Mouse (Mus musculus) MEL-GATA-1-ER (cell line): ENCODE measurements around the gene Syngap1.
"Not testable (repeated sequence)": the region's sequence is repeated elsewhere in the genome, so short reads cannot be mapped to it uniquely, and the experiment has no call there.

ENCODE experiments used
- DNase-seq: peaks from one replicate; pipeline ENCODE4 v3.0.0-alpha.2; 2012; ENCODE audit warnings: low read depth; ENCODE audit errors: extremely low read depth

Syngap1 gene

GRCm38 (mm10) chr17:26941031-26941789 is at the start of gene Syngap1:
TSS of gene Syngap1 (plus strand) at chr17:26941253.
- peak; percentile 49 for DNase-seq

DNA sequence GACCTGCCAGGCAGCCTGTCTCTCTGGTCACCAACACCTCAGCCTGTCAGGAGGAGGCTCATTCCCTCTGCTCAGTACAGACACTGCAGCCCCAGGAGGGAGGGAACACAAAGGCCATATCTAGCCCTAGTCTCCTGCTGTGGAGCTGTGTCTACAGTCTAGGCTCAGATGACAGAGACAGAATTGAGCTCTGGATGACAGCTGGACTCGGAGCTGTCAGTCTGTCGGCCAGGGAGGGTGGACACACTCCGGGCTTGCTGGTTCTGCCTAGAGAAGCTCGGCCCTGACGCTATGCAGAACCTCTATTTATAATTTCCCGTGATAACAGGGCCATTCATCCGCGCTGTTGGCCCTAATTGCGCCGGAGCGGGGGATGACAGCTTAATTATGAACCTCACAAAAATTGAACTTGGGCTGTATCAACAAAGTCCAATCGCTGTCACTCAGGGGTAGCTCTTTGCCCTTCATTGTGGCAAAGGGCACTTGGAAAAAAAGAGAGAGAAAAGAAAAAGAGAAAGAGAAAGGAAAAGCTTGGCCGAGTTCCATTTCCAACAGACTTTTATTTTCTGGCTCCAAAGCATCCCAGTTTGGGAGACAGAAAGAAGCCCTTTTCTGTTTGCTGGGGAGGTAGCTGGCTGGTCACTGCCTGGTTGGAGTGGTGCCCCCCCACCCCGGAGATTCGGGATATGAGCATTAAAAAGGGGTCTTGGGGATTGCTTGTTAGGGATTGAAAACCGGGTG is 48.2 kb upstream of the Syngap1 start:
- no peak for DNase-seq

DNA sequence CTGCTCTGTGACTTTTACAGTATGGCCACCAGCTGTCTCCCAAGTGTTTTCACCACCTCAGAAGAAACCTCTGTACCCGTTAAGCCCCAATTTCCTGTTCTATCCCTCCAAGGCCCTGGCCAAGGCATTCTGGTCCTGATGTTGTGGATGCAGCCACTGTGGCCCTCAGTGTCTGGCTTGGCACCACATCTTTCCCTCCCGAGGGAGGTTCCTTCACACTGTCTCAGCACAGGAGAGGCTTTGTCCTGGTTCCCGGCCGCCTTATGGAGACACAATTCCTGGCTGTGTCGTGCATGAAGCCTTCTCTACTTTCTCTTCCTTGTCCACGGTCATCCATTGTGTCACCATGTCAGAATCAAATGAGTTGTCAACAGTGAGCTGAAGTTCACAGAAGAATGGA is 47.6 kb upstream of the Syngap1 start:
- no peak for DNase-seq

GRCm38 (mm10) chr17:26894342-26894741 is 46.7 kb upstream of the Syngap1 start:
- DNase-seq = no peak

DNA sequence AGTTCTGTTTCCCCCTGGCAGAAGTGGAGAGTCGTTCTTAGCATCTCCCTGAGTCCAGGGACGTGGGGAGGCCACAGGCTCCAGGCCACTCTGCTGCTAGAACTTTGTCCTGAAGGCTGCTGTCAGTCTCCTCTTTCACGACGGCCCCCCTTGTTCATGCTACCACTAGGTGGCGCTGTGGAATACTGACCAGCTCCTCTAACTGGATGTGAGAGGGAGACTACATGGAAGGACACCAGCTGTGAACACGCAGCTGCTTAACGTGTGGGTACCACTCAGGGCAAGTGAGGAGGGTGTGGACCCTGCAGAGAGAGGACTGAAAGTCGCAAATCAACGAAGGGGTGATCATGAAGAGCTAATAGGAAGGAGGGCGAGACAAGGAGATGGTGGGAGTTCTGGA is 45.5 kb upstream of the Syngap1 start:
- DNase-seq = peak; percentile 48

DNA sequence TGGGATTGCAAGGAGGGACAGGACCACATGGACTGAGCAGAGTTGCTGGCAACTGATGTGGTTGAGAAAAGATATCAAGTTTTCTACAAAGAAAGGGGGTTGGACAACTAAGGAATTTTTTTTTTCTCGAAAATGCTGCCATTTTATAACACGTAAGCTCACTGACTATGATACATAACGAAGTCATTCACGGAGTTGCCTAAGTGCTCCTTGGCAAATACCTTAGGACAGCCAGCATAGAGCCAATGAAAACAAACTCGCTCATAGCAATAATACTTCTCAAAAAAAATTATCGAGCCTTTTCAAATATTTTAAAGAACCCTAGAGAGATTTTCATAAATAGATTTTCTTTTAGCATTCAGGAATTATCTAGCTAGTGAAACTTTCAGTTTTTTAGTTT is 40.1 kb upstream of the Syngap1 start:
- no peak for DNase-seq

DNA sequence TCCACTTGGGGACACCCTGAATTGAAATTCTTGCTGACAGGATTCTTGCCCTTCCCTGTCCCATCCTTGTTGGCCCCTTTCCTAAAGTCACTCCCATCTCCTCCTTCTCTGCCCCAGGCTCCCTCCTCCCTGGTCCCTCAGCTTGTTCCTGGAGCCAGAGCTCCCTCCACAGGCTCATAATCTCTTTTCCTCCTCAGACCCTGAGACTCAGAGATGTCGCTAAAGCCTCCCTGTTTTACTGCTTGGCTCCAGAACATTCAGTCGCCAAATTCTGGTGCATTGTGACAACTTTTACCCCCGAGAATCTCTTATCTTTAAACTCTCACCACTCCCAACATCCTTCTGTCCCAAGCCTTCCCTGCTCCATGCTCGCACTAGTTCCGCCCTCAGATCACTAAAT is 36.7 kb upstream of the Syngap1 start:
- no peak for DNase-seq

GRCm38 (mm10) chr17:26907506-26907905 is 33.5 kb upstream of the Syngap1 start:
- not testable (repeated sequence) for DNase-seq

- DNase-seq = no peak
These were observed 25.8 kb upstream of the Syngap1 start for GRCm38 (mm10) chr17:26915248-26915647.

DNA sequence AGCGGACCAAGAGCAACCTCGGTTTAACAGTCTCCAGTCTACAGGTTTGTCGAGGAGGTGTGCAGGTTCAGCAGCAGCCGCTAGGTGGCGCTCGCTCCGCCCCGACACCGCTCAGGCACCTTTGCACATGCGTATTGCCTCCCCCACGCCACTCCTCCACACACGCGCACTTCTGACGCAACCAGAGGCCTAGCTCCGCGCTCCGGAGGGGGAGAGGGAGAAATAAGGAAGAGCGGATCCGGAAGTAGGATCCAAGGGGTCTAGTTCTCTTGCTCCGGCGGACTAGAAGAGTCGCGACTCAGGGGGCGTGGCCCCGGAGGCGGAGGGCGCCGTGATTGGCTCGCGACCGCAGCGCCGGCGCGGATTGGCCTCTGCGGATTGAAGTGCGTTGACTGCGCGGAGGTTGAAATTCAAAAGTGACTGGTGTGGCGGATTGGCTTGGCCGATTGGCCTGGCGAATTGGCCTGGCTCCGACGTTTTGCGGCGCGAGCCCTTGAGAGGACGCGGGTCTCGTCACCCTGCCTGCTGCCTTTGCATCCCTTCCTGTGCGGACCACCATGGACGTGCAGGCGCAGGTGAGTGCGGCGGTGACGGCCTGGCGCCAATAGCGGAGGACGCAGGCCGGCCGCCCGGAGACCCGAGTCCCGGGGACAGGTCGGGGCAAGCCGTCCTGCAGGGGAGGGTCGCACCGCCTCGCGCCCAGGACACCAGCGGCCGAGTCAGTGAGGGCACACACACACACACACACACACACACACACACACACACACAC is 24.2 kb upstream of the Syngap1 start, which contains the start of gene Kifc5b:
Gene Kifc5b (plus strand): TSS at position 381 of the 772 bp plus-strand sequence.
- DNase-seq = peak; percentile 95

DNA sequence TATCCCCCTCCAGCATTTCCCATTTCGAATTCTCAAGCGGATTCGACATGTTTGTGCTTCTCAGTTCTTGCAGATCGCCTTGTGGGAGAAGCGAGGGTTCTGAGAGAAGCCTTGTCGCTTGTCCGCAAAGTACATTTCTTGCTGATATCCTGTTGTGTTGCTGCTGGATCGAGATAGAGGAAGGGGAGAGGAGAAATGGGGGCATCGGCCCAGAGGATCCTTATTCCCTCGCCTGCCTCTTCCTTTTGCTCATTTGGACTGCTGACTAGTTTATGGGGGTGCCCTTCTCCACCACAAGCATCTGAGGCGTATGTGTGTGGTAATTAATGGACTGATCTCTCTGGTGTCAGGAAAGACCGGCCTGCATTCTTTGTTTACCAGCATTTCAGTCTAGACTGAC is 23.5 kb upstream of the Syngap1 start:
- DNase-seq = not testable (repeated sequence)

- DNase-seq = no peak
These were observed 22.7 kb upstream of the Syngap1 start for GRCm38 (mm10) chr17:26918343-26918742.

DNA sequence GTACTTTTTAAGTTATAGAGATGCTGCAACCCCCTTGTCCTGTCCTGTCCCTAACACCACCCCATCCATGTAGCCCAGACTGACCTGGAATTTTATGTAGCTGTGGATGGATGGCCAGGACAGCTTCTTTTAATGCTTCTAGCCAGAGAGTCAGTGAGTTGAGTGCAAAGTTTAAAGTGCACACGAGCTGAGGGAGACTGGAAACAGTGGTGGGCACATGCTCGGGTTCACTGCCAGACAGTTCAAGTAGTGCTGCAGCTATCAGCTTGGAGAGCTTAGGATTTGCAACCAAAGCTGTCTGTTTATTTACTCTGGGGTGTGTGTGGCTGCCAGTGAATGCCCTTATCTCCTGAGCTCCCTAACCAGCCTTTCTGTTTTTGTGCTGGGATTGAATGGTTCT is 21.5 kb upstream of the Syngap1 start:
- not testable (repeated sequence) for DNase-seq

GRCm38 (mm10) chr17:26922368-26922767 is 18.7 kb upstream of the Syngap1 start:
- DNase-seq = not testable (repeated sequence)

DNA sequence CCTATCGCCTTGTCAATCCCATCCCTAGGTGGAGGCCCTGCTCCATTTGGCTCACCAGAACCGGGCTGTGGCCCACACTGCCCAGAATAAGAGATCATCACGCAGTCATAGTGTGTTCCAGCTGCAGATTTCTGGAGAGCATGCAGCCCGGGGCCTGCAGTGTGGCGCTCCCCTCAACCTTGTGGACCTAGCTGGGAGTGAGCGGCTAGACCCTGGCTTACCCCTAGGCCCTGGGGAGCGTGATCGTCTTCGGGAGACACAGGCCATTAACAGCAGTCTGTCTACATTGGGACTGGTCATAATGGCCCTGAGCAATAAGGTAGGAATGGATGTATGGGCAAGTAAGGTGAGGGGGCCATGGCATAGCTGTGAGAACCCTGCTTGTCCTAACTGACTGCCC is 15.6 kb upstream of the Syngap1 start:
- DNase-seq = not testable (repeated sequence)

DNA sequence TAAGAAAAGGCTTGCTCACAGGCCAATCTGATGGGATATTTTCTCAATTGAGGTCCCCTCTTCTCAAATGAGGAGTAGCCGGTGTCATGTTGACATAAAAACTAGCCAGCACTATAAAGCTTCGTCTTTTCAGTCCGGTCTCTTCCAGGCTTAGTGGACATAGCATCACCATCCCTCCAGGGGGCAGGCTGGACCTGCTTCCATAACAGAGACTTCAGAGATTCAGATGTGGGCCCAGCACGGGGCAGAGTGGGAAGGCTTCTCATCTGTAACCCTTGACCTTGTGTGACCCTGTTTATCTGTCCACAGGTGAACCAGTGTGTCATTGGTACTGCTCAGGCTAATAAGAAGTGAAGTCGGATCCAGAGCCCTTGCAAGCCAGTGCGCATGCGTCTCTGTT is 9.3 kb upstream of the Syngap1 start:
- DNase-seq = not testable (repeated sequence)

DNA sequence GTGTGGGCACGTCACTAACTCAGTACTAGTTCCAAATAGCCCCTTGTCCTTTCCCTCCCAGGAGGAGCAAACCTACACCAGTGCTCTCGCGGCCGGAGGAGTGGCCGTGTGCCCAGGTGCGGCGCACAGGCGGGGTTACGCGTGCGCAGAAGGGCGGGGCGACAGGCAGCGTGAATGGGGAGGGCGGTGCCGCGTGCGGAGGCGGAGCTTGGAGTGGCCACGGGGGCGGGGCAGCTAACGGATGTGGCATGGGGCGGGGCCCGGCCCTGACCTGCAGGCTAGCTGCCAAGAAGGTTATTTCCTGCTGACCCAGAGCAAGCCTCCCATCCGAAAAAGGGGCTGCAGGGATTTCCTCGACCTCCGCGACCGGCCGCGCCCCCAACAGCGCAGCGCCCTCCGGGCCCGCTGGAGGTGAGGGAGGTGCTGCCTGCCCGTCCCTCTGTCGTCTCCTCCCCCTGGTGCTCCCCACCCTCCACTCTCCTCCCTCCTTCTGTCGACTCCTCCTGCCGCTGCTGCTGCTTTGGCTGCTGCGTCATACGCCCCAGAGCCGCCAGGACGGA is 8.1 kb upstream of the Syngap1 start, which contains the start of gene Phf1:
Gene Phf1 (plus strand): TSS at position 214 of the 560 bp plus-strand sequence.
- DNase-seq = no peak

DNA sequence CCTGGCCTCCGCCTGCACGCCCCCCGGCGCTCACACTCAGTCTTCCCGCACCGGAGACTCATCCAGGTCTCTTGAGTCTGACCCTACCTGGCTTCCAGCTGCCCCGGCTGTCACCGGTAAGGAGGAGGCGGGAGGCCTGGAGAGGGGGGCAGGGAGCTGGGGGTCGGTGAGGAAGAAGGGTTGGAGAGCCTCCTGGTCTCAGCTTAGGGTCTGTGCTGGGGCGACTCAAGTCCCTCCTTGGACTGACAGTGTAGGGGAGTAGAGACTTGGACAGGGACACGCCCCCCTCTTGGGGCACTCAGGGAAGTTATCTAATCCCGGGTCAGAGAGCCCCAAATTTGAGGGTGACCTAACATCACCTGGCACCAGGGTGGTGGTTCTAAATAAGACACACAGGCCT is 7.6 kb upstream of the Syngap1 start:
- no peak for DNase-seq

GRCm38 (mm10) chr17:26933885-26934827 is 6.9 kb upstream of the Syngap1 start:
- DNase-seq = no peak

DNA sequence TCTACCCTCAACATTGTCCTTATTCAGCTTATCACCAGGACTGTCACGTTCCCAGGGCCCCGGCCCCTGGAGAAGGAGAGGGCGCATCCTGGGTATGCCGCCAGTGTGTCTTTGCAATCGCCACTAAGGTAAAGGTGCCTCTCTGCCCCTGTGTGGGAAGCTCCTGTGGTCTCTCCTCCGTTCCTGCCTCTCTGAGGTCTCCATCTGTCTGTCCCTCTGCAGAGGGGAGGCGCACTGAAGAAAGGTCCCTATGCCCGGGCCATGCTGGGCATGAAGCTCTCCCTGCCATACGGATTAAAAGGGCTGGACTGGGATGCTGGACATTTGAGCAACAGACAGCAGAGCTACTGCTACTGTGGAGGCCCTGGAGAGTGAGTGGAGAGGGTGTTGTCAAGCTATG is 6.0 kb upstream of the Syngap1 start:
- DNase-seq = no peak
